Mouse (Mus musculus): Measurements from ENCODE around the gene Pgam1. TPM values are rescaled to one million over a fixed set of nuclear protein-coding genes. Genes with fewer than 3 reads are reported as not detected.
A peak's percentile ranks its signal among the peaks of the same experiment; 100 is the strongest.

Pgam1 gene
- polyA plus RNA-seq, 1 experiment, result 500 TPM

DNA sequence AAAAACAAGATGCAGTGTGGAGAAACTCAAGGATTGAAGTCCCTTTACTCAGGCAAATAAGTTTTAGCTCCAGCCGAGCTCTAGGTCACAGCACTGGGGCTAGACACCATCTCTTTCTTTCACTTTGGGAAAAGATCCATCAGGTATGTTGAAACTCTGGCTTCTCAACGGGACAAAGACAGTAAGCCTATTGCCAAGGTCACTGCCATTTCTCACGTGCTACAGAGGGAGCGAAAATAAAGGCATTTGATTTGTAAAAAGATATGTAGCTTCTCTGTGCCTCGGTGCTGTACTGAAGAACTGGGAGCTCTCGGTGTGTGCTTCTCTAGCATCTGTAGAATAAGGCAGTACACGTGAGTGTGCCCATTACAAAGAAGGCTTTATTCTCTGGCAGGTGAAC lies 32.1 kb downstream of the Pgam1 start:
- TF ChIP-seq POLR2A (IDR thresholded peaks at IDR 0.05; ENCODE audit: low read depth, low read length) (no peak), CTCF (conservative IDR thresholded peaks at IDR 0.05; ENCODE audit: insufficient read depth, insufficient read length, low read depth, low read length) (no peak)
- Histone ChIP-seq H3K4me3 (ENCODE audit: insufficient read depth, low read depth, low read length) (no peak overlapping the region), H3K4me1 (ENCODE audit: control insufficient read depth, insufficient read depth, low read length) (no peaks in the 10 kb centered on the region), H3K27me3 (replicated peaks; ENCODE audit: control insufficient read depth, insufficient read depth, low read length) (no peaks in the 10 kb centered on the region), H3K27ac (ENCODE audit: insufficient read depth, low read depth, low read length) (no peak overlapping the region), H3K36me3 (ENCODE audit: control insufficient read depth, insufficient read depth, low read length) (peaks cover 7% of the 10 kb centered on the region)
- WGBS, result 85% methylated on average over 7 of the region's 7 CpGs
- no peak for DNase-seq

- H3K36me3 ChIP-seq (ENCODE audit: control insufficient read depth, insufficient read depth, low read length), result peaks cover 11% of the 10 kb centered on the region
- 64% methylated on average over 4 of the region's 4 CpGs for WGBS
- DNase-seq, result peak; percentile 30
Measured at GRCm38 (mm10) chr19:41952287-41952686, 40.6 kb downstream of the Pgam1 start.

DNA sequence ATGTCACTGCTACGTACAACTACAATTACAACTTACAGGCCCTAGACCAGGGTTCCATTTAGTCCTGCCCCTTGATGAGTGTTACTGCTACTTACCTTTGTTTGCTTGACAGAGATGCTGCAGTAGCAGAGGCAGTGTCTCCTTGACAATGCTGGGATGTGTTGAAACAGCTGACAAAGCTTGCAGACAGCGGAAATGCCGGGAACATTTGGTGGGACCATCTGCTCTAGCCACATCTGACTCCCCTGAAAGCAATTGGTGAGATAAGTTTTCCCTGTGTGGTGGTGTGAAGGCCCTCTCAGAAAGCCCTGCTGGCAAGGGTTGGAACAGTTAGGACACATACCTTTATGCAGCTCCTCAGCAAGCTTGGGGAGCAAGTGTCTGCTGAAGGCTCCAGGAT lies 41.9 kb downstream of the Pgam1 start:
- Histone ChIP-seq H3K27ac (ENCODE audit: insufficient read depth, low read depth, low read length) (no peak overlapping the region), H3K4me1 (ENCODE audit: control insufficient read depth, insufficient read depth, low read length) (no peaks in the 10 kb centered on the region), H3K4me3 (ENCODE audit: insufficient read depth, low read depth, low read length) (no peak overlapping the region), H3K36me3 (ENCODE audit: control insufficient read depth, insufficient read depth, low read length) (peaks cover 11% of the 10 kb centered on the region), H3K27me3 (replicated peaks; ENCODE audit: control insufficient read depth, insufficient read depth, low read length) (no peaks in the 10 kb centered on the region)
- DNase-seq, result no peak
- 84% methylated on average over 3 of the region's 3 CpGs for WGBS
- TF ChIP-seq POLR2A (IDR thresholded peaks at IDR 0.05; ENCODE audit: low read depth, low read length) (no peak), CTCF (conservative IDR thresholded peaks at IDR 0.05; ENCODE audit: insufficient read depth, insufficient read length, low read depth, low read length) (no peak)

More at GRCm38 (mm10) chr19:41952287-41952686, 40.6 kb downstream of the Pgam1 start:
- no peak for TF ChIP-seq POLR2A (IDR thresholded peaks at IDR 0.05; ENCODE audit: low read depth, low read length)
- no peak; the same call in 1 of the 2 replicates for TF ChIP-seq CTCF (conservative IDR thresholded peaks at IDR 0.05; ENCODE audit: insufficient read depth, insufficient read length, low read depth, low read length)
- no peaks in the 10 kb centered on the region for H3K4me1 ChIP-seq (ENCODE audit: control insufficient read depth, insufficient read depth, low read length)
- no peak overlapping the region for H3K4me3 ChIP-seq (ENCODE audit: insufficient read depth, low read depth, low read length)
- no peak overlapping the region for H3K27ac ChIP-seq (ENCODE audit: insufficient read depth, low read depth, low read length)
- no peaks in the 10 kb centered on the region for H3K27me3 ChIP-seq (replicated peaks; ENCODE audit: control insufficient read depth, insufficient read depth, low read length)

Other genes starting within 250 kb of the Pgam1 start
- 0.05 and 0.17 TPM in 2 replicates for gene Slit1, start 168.3 kb upstream of the Pgam1 start, polyA plus RNA-seq (2012; rRNA removed)
- 1.0 and 1.3 TPM in 2 replicates for gene Arhgap19, start 109.9 kb upstream of the Pgam1 start, polyA plus RNA-seq (2012; rRNA removed)
- 1.3 and 1.6 TPM in 2 replicates for gene Frat1, start 82.0 kb upstream of the Pgam1 start, polyA plus RNA-seq (2012; rRNA removed)
- 1.4 TPM in 2 replicates for gene Frat2, start 63.8 kb upstream of the Pgam1 start, polyA plus RNA-seq (2012; rRNA removed)
- 3.6 and 4.0 TPM in 2 replicates for gene Rrp12, start 15.8 kb upstream of the Pgam1 start, polyA plus RNA-seq (2012; rRNA removed)
- gene Exosc1, start 21.5 kb downstream of the Pgam1 start, polyA plus RNA-seq (2012; rRNA removed), result 11.8 and 15.2 TPM in 2 replicates
- gene Zdhhc16, start 21.6 kb downstream of the Pgam1 start, polyA plus RNA-seq (2012; rRNA removed), result 74.2 and 78.7 TPM in 2 replicates
- gene Mms19, start 69.2 kb downstream of the Pgam1 start, polyA plus RNA-seq (2012; rRNA removed), result 54.9 and 56.1 TPM in 2 replicates
- 23.0 and 28.2 TPM in 2 replicates for gene Ubtd1, start 69.8 kb downstream of the Pgam1 start, polyA plus RNA-seq (2012; rRNA removed)
- 0.14 and 2.2 TPM in 2 replicates for gene Ankrd2, start 124.1 kb downstream of the Pgam1 start, polyA plus RNA-seq (2012; rRNA removed)
- 167 and 177 TPM in 2 replicates for gene Hoga1, start 133.7 kb downstream of the Pgam1 start, polyA plus RNA-seq (2012; rRNA removed)
- gene 4933411K16Rik, start 140.3 kb downstream of the Pgam1 start, polyA plus RNA-seq (2012; rRNA removed), result 3.6 and 5.1 TPM in 2 replicates
- gene Morn4, start 174.4 kb downstream of the Pgam1 start, polyA plus RNA-seq (2012; rRNA removed), result 25.9 and 26.3 TPM in 2 replicates
- gene Pi4k2a, start 178.5 kb downstream of the Pgam1 start, polyA plus RNA-seq (2012; rRNA removed), result 41.7 and 45.4 TPM in 2 replicates
- gene Avpi1, start 217.1 kb downstream of the Pgam1 start, polyA plus RNA-seq (2012; rRNA removed), result 17.5 and 19.5 TPM in 2 replicates
- gene Marveld1, start 235.5 kb downstream of the Pgam1 start, polyA plus RNA-seq (2012; rRNA removed), result 44.6 and 53.2 TPM in 2 replicates